Mouse (Mus musculus) CH12.LX (cell line): ENCODE measurements around the gene Abr. TPM values are rescaled to one million over a fixed set of nuclear protein-coding genes. Genes with fewer than 3 reads are reported as not detected.
A peak's percentile ranks its signal among the peaks of the same experiment; 100 is the strongest.

ENCODE experiments used
- DNase-seq: peaks from one replicate; pipeline ENCODE4 v3.0.0-alpha.2; 2013; ENCODE audit errors: extremely low read depth
- H3K27ac ChIP-seq: 2 replicates; pipeline ENCODE4 v1.5.1; 2012; ENCODE audit warnings: low read depth, mild to moderate bottlenecking, control low read depth, moderate library complexity; ENCODE audit not compliant: insufficient read depth
- H3K27me3 ChIP-seq: replicated peaks from 2 replicates; pipeline ENCODE3; 2012; ENCODE audit warnings: inconsistent platforms
- H3K36me3 ChIP-seq, 2 experiments: replicated peaks in 1 of 2; 2 replicates each; pipeline versions ENCODE3 to v1.6.1; 2012; ENCODE audit warnings: inconsistent platforms in 1 of 2, low read length in 1 of 2, mild to moderate bottlenecking in 1 of 2, mixed read lengths in 1 of 2, moderate library complexity in 1 of 2; ENCODE audit not compliant: control insufficient read depth in 1 of 2, insufficient read depth in 1 of 2
- H3K4me1 ChIP-seq, 2 experiments: 2 replicates each; pipeline ENCODE4 v1.6.1; 2012; ENCODE audit warnings: inconsistent platforms in 1 of 2, moderate library complexity in 1 of 2; ENCODE audit not compliant: insufficient read depth in 2 of 2, control insufficient read depth in 1 of 2
- H3K4me2 ChIP-seq: 2 replicates; pipeline ENCODE4 v1.6.1; 2012; ENCODE audit warnings: low read depth, mild to moderate bottlenecking, control low read depth; ENCODE audit not compliant: poor library complexity, insufficient read depth, severe bottlenecking
- H3K4me3 ChIP-seq, 3 experiments: fragments of 150-350 bp in 1 of 3; sonication (generic) in 1 of 3; replicated peaks in 1 of 3; 2 replicates each; pipeline versions ENCODE3 to v1.5.1; 2011 to 2012; ENCODE audit warnings: low read depth in 2 of 3, low read length in 2 of 3, mild to moderate bottlenecking in 2 of 3, moderate library complexity in 2 of 3, control low read depth in 1 of 3, improper control_type of control experiment in 1 of 3, inconsistent platforms in 1 of 3, mixed read lengths in 1 of 3; ENCODE audit not compliant: poor library complexity in 1 of 3
- H3K79me2 ChIP-seq: replicated peaks from 2 replicates; pipeline ENCODE4 v1.6.1; 2012; ENCODE audit warnings: mild to moderate bottlenecking, moderate library complexity; ENCODE audit not compliant: control insufficient read depth, poor library complexity, insufficient read depth, severe bottlenecking; ENCODE audit errors: extremely low read depth
- H3K9ac ChIP-seq: 2 replicates; pipeline ENCODE4 v1.6.1; 2012; ENCODE audit warnings: low read depth, mild to moderate bottlenecking, control low read depth, moderate library complexity; ENCODE audit not compliant: insufficient read depth
- H3K9me3 ChIP-seq: replicated peaks from 2 replicates; pipeline ENCODE3; 2012; ENCODE audit warnings: low read length, inconsistent platforms, mixed read lengths
- CHD2 ChIP-seq: IDR thresholded peaks from 2 replicates; pipeline ENCODE4 v1.6.1; 2011; ENCODE audit warnings: low read length, improper control_type of control experiment
- CTCF ChIP-seq, 2 experiments: IDR thresholded peaks in 1 of 2; conservative IDR thresholded peaks in 1 of 2; 2 replicates each; pipeline ENCODE4 v1.5.1; 2011 to 2012; ENCODE audit warnings: low read depth in 2 of 2, low read length in 2 of 2, improper control_type of control experiment in 1 of 2, inconsistent platforms in 1 of 2, mild to moderate bottlenecking in 1 of 2, moderate library complexity in 1 of 2
- ELF1 ChIP-seq: IDR thresholded peaks from 2 replicates; pipeline ENCODE4 v1.6.1; 2014; ENCODE audit warnings: low read depth, mild to moderate bottlenecking, inconsistent platforms, low read length, improper control_type of control experiment
- EP300 ChIP-seq: IDR thresholded peaks from 2 replicates; pipeline ENCODE4 v1.6.1; 2011; ENCODE audit warnings: low read length, improper control_type of control experiment
- GABPA ChIP-seq: IDR thresholded peaks from 2 replicates; pipeline ENCODE4 v1.6.1; 2012; ENCODE audit warnings: low read depth, low read length, improper control_type of control experiment, inconsistent platforms; ENCODE audit not compliant: insufficient replicate concordance
- JUN ChIP-seq: IDR thresholded peaks from 2 replicates; pipeline ENCODE4 v1.6.1; 2011; ENCODE audit warnings: low read depth, mild to moderate bottlenecking, low read length, improper control_type of control experiment, moderate library complexity; ENCODE audit not compliant: insufficient read depth
- JUND ChIP-seq: conservative IDR thresholded peaks from 2 replicates; pipeline ENCODE4 v1.6.1; 2011; ENCODE audit warnings: low read depth, low read length, improper control_type of control experiment
- MAX ChIP-seq: IDR thresholded peaks from 2 replicates; pipeline ENCODE4 v1.6.1; 2011; ENCODE audit warnings: low read length, improper control_type of control experiment
- MAZ ChIP-seq: IDR thresholded peaks from 2 replicates; pipeline ENCODE4 v1.6.1; 2012; ENCODE audit warnings: low read depth, mild to moderate bottlenecking, inconsistent platforms, low read length, improper control_type of control experiment, moderate library complexity
- MXI1 ChIP-seq: IDR thresholded peaks from 2 replicates; pipeline ENCODE4 v1.6.1; 2011; ENCODE audit warnings: mild to moderate bottlenecking, low read depth, low read length, improper control_type of control experiment
- MYC ChIP-seq: IDR thresholded peaks from 2 replicates; pipeline ENCODE4 v1.6.1; 2011; ENCODE audit warnings: low read depth, mild to moderate bottlenecking, improper control_type of control experiment, low read length
- NELFE ChIP-seq: IDR thresholded peaks from 2 replicates; pipeline ENCODE4 v1.6.1; 2011; ENCODE audit warnings: low read depth, low read length, improper control_type of control experiment
- PAX5 ChIP-seq: IDR thresholded peaks from 2 replicates; pipeline ENCODE4 v1.6.1; 2012; ENCODE audit warnings: low read length, inconsistent platforms, mixed read lengths
- POLR2AphosphoS2 ChIP-seq: IDR thresholded peaks from 2 replicates; pipeline ENCODE4 v1.6.1; 2011; ENCODE audit warnings: low read depth, low read length, improper control_type of control experiment
- RAD21 ChIP-seq: IDR thresholded peaks from 2 replicates; pipeline ENCODE4 v1.6.1; 2011; ENCODE audit warnings: low read depth, mild to moderate bottlenecking, low read length, improper control_type of control experiment, moderate library complexity
- SMC3 ChIP-seq: IDR thresholded peaks from 2 replicates; pipeline ENCODE4 v1.6.1; 2011; ENCODE audit warnings: low read depth, low read length, improper control_type of control experiment
- TCF12 ChIP-seq: IDR thresholded peaks from 2 replicates; pipeline ENCODE4 v1.6.1; 2014; ENCODE audit warnings: low read depth, mild to moderate bottlenecking, inconsistent platforms, low read length, improper control_type of control experiment
- UBTF ChIP-seq: IDR thresholded peaks from 2 replicates; pipeline ENCODE4 v1.6.1; 2012; ENCODE audit warnings: low read depth, mild to moderate bottlenecking, inconsistent platforms, low read length, improper control_type of control experiment, moderate library complexity
- USF1 ChIP-seq: IDR thresholded peaks from 2 replicates; pipeline ENCODE4 v1.6.1; 2014; ENCODE audit warnings: low read depth, mild to moderate bottlenecking, inconsistent platforms, low read length, improper control_type of control experiment
- USF2 ChIP-seq: conservative IDR thresholded peaks from 2 replicates; pipeline ENCODE4 v1.6.1; 2011; ENCODE audit warnings: low read depth, low read length, improper control_type of control experiment
- ZKSCAN1 ChIP-seq: IDR thresholded peaks from 2 replicates; pipeline ENCODE4 v1.6.1; 2012; ENCODE audit warnings: low read depth, inconsistent platforms, low read length, improper control_type of control experiment, borderline replicate concordance
- ZMIZ1 ChIP-seq: IDR thresholded peaks from 2 replicates; pipeline ENCODE4 v1.6.1; 2012; ENCODE audit warnings: low read depth, mild to moderate bottlenecking, inconsistent platforms, low read length, improper control_type of control experiment
- ZNF384 ChIP-seq: IDR thresholded peaks from 2 replicates; pipeline ENCODE4 v1.6.1; 2012; ENCODE audit warnings: low read depth, low read length, improper control_type of control experiment, inconsistent platforms
- dilution Hi-C: fragments of 300-500 bp; cut with MboI; formaldehyde crosslinking; loops from 2 replicates; pipeline ENCODE4 v1.14.3; 2020; ENCODE audit warnings: low sequenced_read_pairs; ENCODE audit not compliant: extremely low pct_unique_long_range_greater_than_20kb, extremely low pct_ligation_motif_present
- in situ Hi-C: fragments of 300-500 bp; cut with MboI; formaldehyde crosslinking; loops from 3 replicates; pipeline ENCODE4 v1.14.3; 2019; ENCODE audit warnings: low sequenced_read_pairs, low pct_ligation_motif_present, low pct_unique_long_range_greater_than_20kb, mixed read lengths
- polyA plus RNA-seq: library from polyadenylated mRNA; unstranded; fragments of >175 nt; gene quantifications from 2 replicates; pipeline ENCODE4 v1.2.1, GENCODE M21; 2012; ENCODE audit warnings: low read depth; ENCODE audit not compliant: insufficient read length
- total RNA-seq, 2 experiments: library from RNA; depleted of rRNA; stranded (reverse); fragments of 300-350 nt in 1 of 2; fragments of >200 nt in 1 of 2; gene quantifications; 2 replicates each; pipeline ENCODE4 v1.2.3; 2012 to 2014

Gene Abr
- total and polyA plus RNA-seq, 3 experiments, result 21.0 to 49.5 (median 37.4) TPM

GRCm38 (mm10) chr11:76655106-76655505 is 33.0 kb upstream of the Abr start:
- Histone ChIP-seq H3K4me2 (peak overlapping the region; percentile 64), H3K27me3 (peaks cover 17% of the 10 kb centered on the region), H3K4me1 (peaks cover 0 to 6% of the 10 kb centered on the region in 2 experiments; a peak in 1 of 4 replicates), H3K36me3 (no peaks in the 10 kb centered on the region), H3K9ac (peak overlapping the region; percentile 31; the same call in 1 of the 2 replicates), H3K4me3 (peak overlapping the region in 2 of 3 experiments; percentile 20), H3K9me3 (peaks cover 2% of the 10 kb centered on the region), H3K79me2 (no peaks in the 10 kb centered on the region), H3K27ac (no peak overlapping the region)
- in situ Hi-C loops (no loop called here), dilution Hi-C loops (no loop called here)
- TF ChIP-seq SMC3, result peak; percentile 74
- TF ChIP-seq EP300, result no peak
- no peak for TF ChIP-seq PAX5
- TF ChIP-seq NELFE, result peak; percentile 40; the same call in 1 of the 2 replicates
- TF ChIP-seq RAD21, result peak; percentile 95
- TF ChIP-seq CTCF (conservative IDR thresholded peaks at IDR 0.05 in 1 of 2, IDR thresholded peaks at IDR 0.05 in 1 of 2; ENCODE audit: low read depth in 2 of 2, low read length in 2 of 2), result peak; percentile 77 to 88
- no peak for TF ChIP-seq USF2
- TF ChIP-seq MAZ, result no peak
- TF ChIP-seq CHD2, result no peak
- no peak for TF ChIP-seq TCF12
- TF ChIP-seq GABPA, result no peak
- no peak for TF ChIP-seq USF1
- TF ChIP-seq UBTF, result no peak
- TF ChIP-seq MAX, result 0 out of 2 replicates have a peak, but pooled peaks have one; percentile 18
- TF ChIP-seq POLR2AphosphoS2, result no peak
- TF ChIP-seq MYC, result no peak; the same call in 1 of the 2 replicates
- DNase-seq, result peak; percentile 74

- Histone ChIP-seq H3K9ac (no peak overlapping the region), H3K4me1 (peaks cover 0 to 6% of the 10 kb centered on the region in 2 experiments; a peak in 1 of 4 replicates), H3K4me2 (no peak overlapping the region), H3K4me3 (no peak overlapping the region), H3K27ac (no peak overlapping the region), H3K79me2 (no peaks in the 10 kb centered on the region), H3K36me3 (no peaks in the 10 kb centered on the region), H3K27me3 (peaks cover 11% of the 10 kb centered on the region), H3K9me3 (peaks cover 2% of the 10 kb centered on the region)
- dilution Hi-C loops (no loop called here), in situ Hi-C loops (no loop called here)
- TF ChIP-seq ZNF384 (no peak), MXI1 (no peak), SMC3 (no peak), MAZ (no peak), JUN (no peak), ZMIZ1 (no peak), GABPA (no peak), JUND (no peak), ZKSCAN1 (no peak), ELF1 (no peak), MYC (no peak)
- peak; percentile 14 for DNase-seq
Observed at GRCm38 (mm10) chr11:76652838-76653334, 30.8 kb upstream of the Abr start.
